Mouse (Mus musculus): ENCODE results near the gene Tctex1d4. TPM values are rescaled to one million over a fixed set of nuclear protein-coding genes. Genes with fewer than 3 reads are reported as not detected.

Gene Tctex1d4
- polyA plus RNA-seq, 1 experiment from 2014 or later, result 1.5 TPM

GRCm38 (mm10) chr4:117133366-117133796, 6.8 kb downstream of the Tctex1d4 start:
- H3K36me3 ChIP-seq (ENCODE audit: control insufficient read depth, insufficient read depth, low read length), result peaks cover 18% of the 10 kb centered on the region
- H3K4me3 ChIP-seq (ENCODE audit: low read length), result peak overlapping the region; percentile 80
- whole genome bisulfite sequencing, result under 1% methylated on average over 40 of the region's 42 CpGs
- no peaks in the 10 kb centered on the region for H3K27me3 ChIP-seq (replicated peaks; ENCODE audit: control insufficient read depth, insufficient read depth, low read length)
- peak overlapping the region; percentile 85 for H3K27ac ChIP-seq (ENCODE audit: low read depth, low read length)
- H3K4me1 ChIP-seq (ENCODE audit: control insufficient read depth, insufficient read depth, low read depth, low read length), result peaks cover 16% of the 10 kb centered on the region
- H3K9ac ChIP-seq (ENCODE audit: low read depth, low read length), result peak overlapping the region; percentile 92
- peak overlapping the region; percentile 84 for H3K4me2 ChIP-seq (ENCODE audit: low read length)
- peak; percentile 44 for ATAC-seq
- no peaks in the 10 kb centered on the region for H3K9me3 ChIP-seq (ENCODE audit: control insufficient read depth, low read length)

GRCm38 (mm10) chr4:117133817-117134600, 7.4 kb downstream of the Tctex1d4 start, which contains the start of gene Plk3:
Plk3 (minus strand) TSS chr4:117133963.
- Histone ChIP-seq H3K27ac (ENCODE audit: low read depth, low read length) (peak within 1 kb of the TSS; percentile 85), H3K9me3 (ENCODE audit: control insufficient read depth, low read length) (no peaks in the 10 kb centered on the region), H3K9ac (ENCODE audit: low read depth, low read length) (peak within 1 kb of the TSS; percentile 92), H3K4me3 (ENCODE audit: low read length) (peak within 1 kb of the TSS; percentile 80), H3K27me3 (replicated peaks; ENCODE audit: control insufficient read depth, insufficient read depth, low read length) (no peaks in the 10 kb centered on the region), H3K4me1 (ENCODE audit: control insufficient read depth, insufficient read depth, low read depth, low read length) (peaks cover 16% of the 10 kb centered on the region), H3K36me3 (ENCODE audit: control insufficient read depth, insufficient read depth, low read length) (peaks cover 12% of the 10 kb centered on the region; the same call in 1 of the 2 replicates), H3K4me2 (ENCODE audit: low read length) (peak within 1 kb of the TSS; percentile 84)
- ATAC-seq, result peak; percentile 95
- WGBS, result 2% methylated on average over 38 of the region's 48 CpGs

GRCm38 (mm10) chr4:117134601-117134995, 8.0 kb downstream of the Tctex1d4 start:
- Histone ChIP-seq H3K4me1 (ENCODE audit: control insufficient read depth, insufficient read depth, low read depth, low read length) (peaks cover 16% of the 10 kb centered on the region), H3K27me3 (replicated peaks; ENCODE audit: control insufficient read depth, insufficient read depth, low read length) (no peaks in the 10 kb centered on the region), H3K27ac (ENCODE audit: low read depth, low read length) (no peak overlapping the region), H3K4me3 (ENCODE audit: low read length) (no peak overlapping the region), H3K36me3 (ENCODE audit: control insufficient read depth, insufficient read depth, low read length) (peaks cover 12% of the 10 kb centered on the region; the same call in 1 of the 2 replicates), H3K9me3 (ENCODE audit: control insufficient read depth, low read length) (no peaks in the 10 kb centered on the region), H3K9ac (ENCODE audit: low read depth, low read length) (no peak overlapping the region), H3K4me2 (ENCODE audit: low read length) (peak overlapping the region; percentile 84)
- WGBS, result 36% methylated on average over 2 of the region's 2 CpGs
- no peak for ATAC-seq

GRCm38 (mm10) chr4:117136034-117136433, 9.4 kb downstream of the Tctex1d4 start:
- ATAC-seq, result no peak

GRCm38 (mm10) chr4:117138295-117139216, 12.0 kb downstream of the Tctex1d4 start:
- 69% methylated on average over 16 of the region's 17 CpGs for WGBS
- no peaks in the 10 kb centered on the region for H3K27me3 ChIP-seq (replicated peaks; ENCODE audit: control insufficient read depth, insufficient read depth, low read length)
- no peaks in the 10 kb centered on the region for H3K9me3 ChIP-seq (ENCODE audit: control insufficient read depth, low read length)
- no peak overlapping the region for H3K4me2 ChIP-seq (ENCODE audit: low read length)
- no peak overlapping the region for H3K4me3 ChIP-seq (ENCODE audit: low read length)
- H3K36me3 ChIP-seq (ENCODE audit: control insufficient read depth, insufficient read depth, low read length), result no peaks in the 10 kb centered on the region
- no peak overlapping the region for H3K9ac ChIP-seq (ENCODE audit: low read depth, low read length)
- peaks cover 3% of the 10 kb centered on the region; the same call in 1 of the 2 replicates for H3K4me1 ChIP-seq (ENCODE audit: control insufficient read depth, insufficient read depth, low read depth, low read length)
- ATAC-seq, result no peak
- no peak overlapping the region for H3K27ac ChIP-seq (ENCODE audit: low read depth, low read length)

More at GRCm38 (mm10) chr4:117136034-117136433, 9.4 kb downstream of the Tctex1d4 start:
- Histone ChIP-seq H3K9ac (ENCODE audit: low read depth, low read length) (no peak overlapping the region), H3K36me3 (ENCODE audit: control insufficient read depth, insufficient read depth, low read length) (peaks cover 5% of the 10 kb centered on the region; the same call in 1 of the 2 replicates), H3K9me3 (ENCODE audit: control insufficient read depth, low read length) (no peaks in the 10 kb centered on the region), H3K4me2 (ENCODE audit: low read length) (no peak overlapping the region), H3K4me1 (ENCODE audit: control insufficient read depth, insufficient read depth, low read depth, low read length) (peaks cover 16% of the 10 kb centered on the region), H3K27me3 (replicated peaks; ENCODE audit: control insufficient read depth, insufficient read depth, low read length) (no peaks in the 10 kb centered on the region), H3K27ac (ENCODE audit: low read depth, low read length) (no peak overlapping the region), H3K4me3 (ENCODE audit: low read length) (no peak overlapping the region)
- WGBS, result 24% methylated on average over 8 of the region's 8 CpGs

- WGBS, result 2% methylated on average over 2 of the region's 2 CpGs
- Histone ChIP-seq H3K4me3 (ENCODE audit: low read length) (no peak overlapping the region), H3K4me1 (ENCODE audit: control insufficient read depth, insufficient read depth, low read depth, low read length) (peaks cover 2% of the 10 kb centered on the region; the same call in 1 of the 2 replicates), H3K9me3 (ENCODE audit: control insufficient read depth, low read length) (no peaks in the 10 kb centered on the region), H3K9ac (ENCODE audit: low read depth, low read length) (no peak overlapping the region), H3K27ac (ENCODE audit: low read depth, low read length) (no peak overlapping the region), H3K27me3 (replicated peaks; ENCODE audit: control insufficient read depth, insufficient read depth, low read length) (no peaks in the 10 kb centered on the region), H3K36me3 (ENCODE audit: control insufficient read depth, insufficient read depth, low read length) (no peaks in the 10 kb centered on the region), H3K4me2 (ENCODE audit: low read length) (no peak overlapping the region)
- ATAC-seq, result no peak
These were observed 12.6 kb downstream of the Tctex1d4 start for GRCm38 (mm10) chr4:117139217-117139612.

GRCm38 (mm10) chr4:117140613-117141012, 14.0 kb downstream of the Tctex1d4 start:
- Histone ChIP-seq H3K36me3 (ENCODE audit: control insufficient read depth, insufficient read depth, low read length) (no peaks in the 10 kb centered on the region), H3K9ac (ENCODE audit: low read depth, low read length) (no peak overlapping the region), H3K9me3 (ENCODE audit: control insufficient read depth, low read length) (no peaks in the 10 kb centered on the region), H3K27ac (ENCODE audit: low read depth, low read length) (no peak overlapping the region), H3K4me3 (ENCODE audit: low read length) (no peak overlapping the region), H3K4me2 (ENCODE audit: low read length) (no peak overlapping the region), H3K4me1 (ENCODE audit: control insufficient read depth, insufficient read depth, low read depth, low read length) (no peaks in the 10 kb centered on the region), H3K27me3 (replicated peaks; ENCODE audit: control insufficient read depth, insufficient read depth, low read length) (no peaks in the 10 kb centered on the region)
- no peak for ATAC-seq
- WGBS, result 39% methylated on average over 4 of the region's 4 CpGs

GRCm38 (mm10) chr4:117143023-117143422, 16.4 kb downstream of the Tctex1d4 start:
- no peak overlapping the region for H3K9ac ChIP-seq (ENCODE audit: low read depth, low read length)
- no peak overlapping the region for H3K27ac ChIP-seq (ENCODE audit: low read depth, low read length)
- ATAC-seq, result no peak
- H3K9me3 ChIP-seq (ENCODE audit: control insufficient read depth, low read length), result no peaks in the 10 kb centered on the region
- 63% methylated on average over 7 of the region's 7 CpGs for WGBS
- H3K4me1 ChIP-seq (ENCODE audit: control insufficient read depth, insufficient read depth, low read depth, low read length), result no peaks in the 10 kb centered on the region
- no peak overlapping the region for H3K4me3 ChIP-seq (ENCODE audit: low read length)
- H3K4me2 ChIP-seq (ENCODE audit: low read length), result no peak overlapping the region
- H3K36me3 ChIP-seq (ENCODE audit: control insufficient read depth, insufficient read depth, low read length), result no peaks in the 10 kb centered on the region
- H3K27me3 ChIP-seq (replicated peaks; ENCODE audit: control insufficient read depth, insufficient read depth, low read length), result no peaks in the 10 kb centered on the region

- Histone ChIP-seq H3K36me3 (ENCODE audit: control insufficient read depth, insufficient read depth, low read length) (peaks cover 5% of the 10 kb centered on the region), H3K27me3 (replicated peaks; ENCODE audit: control insufficient read depth, insufficient read depth, low read length) (no peaks in the 10 kb centered on the region), H3K27ac (ENCODE audit: low read depth, low read length) (no peak overlapping the region), H3K4me1 (ENCODE audit: control insufficient read depth, insufficient read depth, low read depth, low read length) (no peaks in the 10 kb centered on the region), H3K9me3 (ENCODE audit: control insufficient read depth, low read length) (no peaks in the 10 kb centered on the region), H3K4me2 (ENCODE audit: low read length) (no peak overlapping the region), H3K9ac (ENCODE audit: low read depth, low read length) (no peak overlapping the region), H3K4me3 (ENCODE audit: low read length) (no peak overlapping the region)
- 96% methylated on average over 13 of the region's 13 CpGs for WGBS
- no peak for ATAC-seq
These were observed 18.7 kb downstream of the Tctex1d4 start for GRCm38 (mm10) chr4:117145248-117145647.
